Mouse (Mus musculus): ENCODE data around the gene Thrb. TPM values are rescaled to one million over a fixed set of nuclear protein-coding genes. Genes with fewer than 3 reads are reported as not detected.

Thrb gene
- polyA plus RNA-seq, 1 experiment, result 0.13 TPM

DNA sequence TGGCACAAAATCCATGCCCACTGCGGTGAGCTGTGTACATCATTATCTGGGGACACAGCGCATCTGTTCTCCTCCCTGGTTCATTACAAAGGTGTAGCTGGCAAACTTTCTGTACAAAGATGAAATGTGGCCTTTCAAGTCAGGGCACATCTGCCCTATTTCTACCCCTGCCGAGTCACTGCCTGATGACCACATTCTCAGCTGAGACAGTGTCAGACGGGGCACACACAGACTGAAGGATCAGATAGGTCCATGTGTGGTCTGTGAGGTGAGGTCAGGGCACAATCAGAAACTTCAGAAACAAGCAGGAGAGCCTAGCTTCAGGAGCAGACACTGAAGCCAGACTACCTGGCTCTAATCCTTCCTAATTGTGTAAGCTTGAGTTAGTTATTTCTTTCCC is 360.1 kb downstream of the Thrb start:
- H3K4me1 ChIP-seq (ENCODE audit: control insufficient read depth, insufficient read depth, low read length), result no peaks in the 10 kb centered on the region
- H3K27ac ChIP-seq (ENCODE audit: insufficient read depth, low read length), result no peak overlapping the region
- H3K4me3 ChIP-seq (ENCODE audit: low read depth, low read length), result no peak overlapping the region

DNA sequence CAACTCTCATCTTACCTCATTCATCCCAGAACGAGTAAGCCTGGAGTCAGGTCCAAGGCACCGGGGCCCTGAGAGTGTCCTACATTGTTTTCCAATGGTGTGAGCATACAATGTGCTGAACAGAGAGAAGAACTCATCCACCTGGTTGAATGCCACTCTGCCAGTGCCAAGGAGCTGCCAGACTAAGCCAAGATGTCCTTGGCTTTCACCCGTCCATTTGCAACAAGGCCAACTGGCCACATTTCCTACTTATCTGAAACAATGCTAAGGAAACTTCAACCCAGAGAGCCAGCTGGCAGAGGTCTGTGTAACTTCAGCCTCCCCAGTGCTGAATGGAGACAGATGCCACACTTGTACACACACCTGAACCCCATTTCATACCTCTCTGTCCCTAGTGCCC is 360.6 kb downstream of the Thrb start:
- no peak for TF ChIP-seq EP300 (IDR thresholded peaks at IDR 0.05; ENCODE audit: insufficient read depth, low read depth, low read length)
- TF ChIP-seq CTCF (IDR thresholded peaks at IDR 0.05; ENCODE audit: low read depth, low read length), result no peak
- TF ChIP-seq POLR2A (IDR thresholded peaks at IDR 0.05; ENCODE audit: insufficient read depth, low read length), result no peak
- no peaks in the 10 kb centered on the region for H3K4me1 ChIP-seq (ENCODE audit: control insufficient read depth, insufficient read depth, low read length)
- H3K27me3 ChIP-seq (ENCODE audit: control insufficient read depth, insufficient read depth, low read length, poor library complexity, severe bottlenecking), result no peaks in the 10 kb centered on the region
- no peaks in the 10 kb centered on the region for H3K9me3 ChIP-seq (replicated peaks; ENCODE audit: control insufficient read depth, insufficient read depth, low read length, poor library complexity, severe bottlenecking)
- H3K9ac ChIP-seq (ENCODE audit: low read depth, poor library complexity, severe bottlenecking), result no peak overlapping the region
- H3K36me3 ChIP-seq (ENCODE audit: control insufficient read depth, insufficient read depth, low read length, poor library complexity, severe bottlenecking), result no peaks in the 10 kb centered on the region
- no peak overlapping the region for H3K27ac ChIP-seq (ENCODE audit: insufficient read depth, low read length)
- H3K4me3 ChIP-seq (ENCODE audit: low read depth, low read length), result no peak overlapping the region

More for the DNA sequence above, 360.1 kb downstream of the Thrb start:
- H3K27me3 ChIP-seq (ENCODE audit: control insufficient read depth, insufficient read depth, low read length, poor library complexity, severe bottlenecking), result no peaks in the 10 kb centered on the region
- no peaks in the 10 kb centered on the region for H3K36me3 ChIP-seq (ENCODE audit: control insufficient read depth, insufficient read depth, low read length, poor library complexity, severe bottlenecking)
- no peak overlapping the region for H3K9ac ChIP-seq (ENCODE audit: low read depth, poor library complexity, severe bottlenecking)
- TF ChIP-seq POLR2A (IDR thresholded peaks at IDR 0.05; ENCODE audit: insufficient read depth, low read length), result no peak
- TF ChIP-seq EP300 (IDR thresholded peaks at IDR 0.05; ENCODE audit: insufficient read depth, low read depth, low read length), result no peak
- TF ChIP-seq CTCF (IDR thresholded peaks at IDR 0.05; ENCODE audit: low read depth, low read length), result no peak
- no peaks in the 10 kb centered on the region for H3K9me3 ChIP-seq (replicated peaks; ENCODE audit: control insufficient read depth, insufficient read depth, low read length, poor library complexity, severe bottlenecking)

DNA sequence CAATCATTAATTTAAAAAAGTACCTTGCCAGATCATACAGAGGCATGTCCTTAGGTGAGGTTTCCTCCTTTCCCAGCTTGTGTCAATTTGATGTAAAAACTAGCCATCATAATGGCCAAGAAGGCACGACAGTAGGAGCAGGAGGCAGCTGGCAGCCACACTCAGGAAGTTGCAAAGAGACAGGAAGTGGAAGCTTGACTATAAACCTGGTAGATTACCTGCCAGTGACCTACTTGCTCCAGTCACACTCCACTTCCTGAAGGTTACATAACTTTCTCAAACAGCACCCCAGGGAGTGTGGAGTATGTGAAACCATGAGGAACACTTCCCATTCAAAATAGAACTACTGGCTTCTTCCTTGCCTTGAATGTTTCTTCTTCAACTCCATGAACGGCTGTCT is 361.7 kb downstream of the Thrb start:
- Histone ChIP-seq H3K36me3 (ENCODE audit: control insufficient read depth, insufficient read depth, low read length, poor library complexity, severe bottlenecking) (no peaks in the 10 kb centered on the region), H3K9me3 (replicated peaks; ENCODE audit: control insufficient read depth, insufficient read depth, low read length, poor library complexity, severe bottlenecking) (no peaks in the 10 kb centered on the region), H3K27me3 (ENCODE audit: control insufficient read depth, insufficient read depth, low read length, poor library complexity, severe bottlenecking) (no peaks in the 10 kb centered on the region), H3K9ac (ENCODE audit: low read depth, poor library complexity, severe bottlenecking) (no peak overlapping the region), H3K4me3 (ENCODE audit: low read depth, low read length) (no peak overlapping the region), H3K27ac (ENCODE audit: insufficient read depth, low read length) (no peak overlapping the region), H3K4me1 (ENCODE audit: control insufficient read depth, insufficient read depth, low read length) (no peaks in the 10 kb centered on the region)
- TF ChIP-seq CTCF (IDR thresholded peaks at IDR 0.05; ENCODE audit: low read depth, low read length), result no peak
- TF ChIP-seq POLR2A (IDR thresholded peaks at IDR 0.05; ENCODE audit: insufficient read depth, low read length), result no peak
- no peak for TF ChIP-seq EP300 (IDR thresholded peaks at IDR 0.05; ENCODE audit: insufficient read depth, low read depth, low read length)

DNA sequence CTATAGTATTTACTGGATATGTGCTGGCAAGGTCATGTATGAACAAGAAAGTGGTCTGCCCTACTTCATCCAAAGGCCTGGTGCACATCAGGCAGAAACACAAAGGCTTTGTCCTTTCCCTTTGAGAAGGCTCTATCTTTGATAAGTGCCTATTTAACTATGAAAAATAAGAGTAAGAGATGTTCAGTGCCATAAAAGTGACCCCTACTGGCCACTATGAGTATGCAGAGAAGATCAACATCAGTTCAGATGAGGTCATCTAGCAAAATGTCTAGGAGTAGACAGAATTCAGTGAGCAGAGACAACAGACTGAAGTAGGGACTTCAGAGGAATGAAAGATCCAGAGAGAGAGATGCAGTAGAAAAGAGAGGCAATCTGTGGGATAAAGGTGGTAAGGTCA is 362.3 kb downstream of the Thrb start:
- Histone ChIP-seq H3K4me1 (ENCODE audit: control insufficient read depth, insufficient read depth, low read length) (no peaks in the 10 kb centered on the region), H3K27ac (ENCODE audit: insufficient read depth, low read length) (no peak overlapping the region), H3K9me3 (replicated peaks; ENCODE audit: control insufficient read depth, insufficient read depth, low read length, poor library complexity, severe bottlenecking) (no peaks in the 10 kb centered on the region), H3K9ac (ENCODE audit: low read depth, poor library complexity, severe bottlenecking) (no peak overlapping the region), H3K36me3 (ENCODE audit: control insufficient read depth, insufficient read depth, low read length, poor library complexity, severe bottlenecking) (no peaks in the 10 kb centered on the region), H3K4me3 (ENCODE audit: low read depth, low read length) (no peak overlapping the region), H3K27me3 (ENCODE audit: control insufficient read depth, insufficient read depth, low read length, poor library complexity, severe bottlenecking) (no peaks in the 10 kb centered on the region)
- TF ChIP-seq CTCF (IDR thresholded peaks at IDR 0.05; ENCODE audit: low read depth, low read length) (no peak), POLR2A (IDR thresholded peaks at IDR 0.05; ENCODE audit: insufficient read depth, low read length) (no peak), EP300 (IDR thresholded peaks at IDR 0.05; ENCODE audit: insufficient read depth, low read depth, low read length) (no peak)

DNA sequence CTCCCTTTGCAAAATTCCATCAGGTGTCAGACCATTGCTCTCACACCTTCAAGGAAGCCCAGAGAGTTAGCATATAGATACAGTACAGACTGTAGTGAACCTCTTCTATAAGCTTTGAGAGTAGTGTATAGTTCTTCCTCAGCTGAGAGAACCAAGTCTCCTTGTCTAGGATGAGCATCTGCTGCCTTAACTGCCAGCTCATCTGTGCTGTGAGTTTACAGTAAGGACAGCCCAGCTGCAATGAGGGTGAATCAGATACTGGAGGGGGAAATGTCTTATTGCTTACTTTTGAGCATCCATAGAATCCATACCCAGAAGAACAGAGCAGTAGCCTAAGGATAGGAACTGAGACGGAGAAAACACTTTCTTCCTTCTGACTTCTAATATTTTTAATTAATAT is 367.8 kb downstream of the Thrb start:
- Histone ChIP-seq H3K4me1 (ENCODE audit: control insufficient read depth, insufficient read depth, low read length) (no peaks in the 10 kb centered on the region), H3K27ac (ENCODE audit: insufficient read depth, low read length) (no peak overlapping the region), H3K36me3 (ENCODE audit: control insufficient read depth, insufficient read depth, low read length, poor library complexity, severe bottlenecking) (no peaks in the 10 kb centered on the region), H3K9ac (ENCODE audit: low read depth, poor library complexity, severe bottlenecking) (no peak overlapping the region), H3K4me3 (ENCODE audit: low read depth, low read length) (no peak overlapping the region), H3K9me3 (replicated peaks; ENCODE audit: control insufficient read depth, insufficient read depth, low read length, poor library complexity, severe bottlenecking) (no peaks in the 10 kb centered on the region), H3K27me3 (ENCODE audit: control insufficient read depth, insufficient read depth, low read length, poor library complexity, severe bottlenecking) (no peaks in the 10 kb centered on the region)
- no peak for TF ChIP-seq CTCF (IDR thresholded peaks at IDR 0.05; ENCODE audit: low read depth, low read length)
- no peak for TF ChIP-seq POLR2A (IDR thresholded peaks at IDR 0.05; ENCODE audit: insufficient read depth, low read length)
- no peak for TF ChIP-seq EP300 (IDR thresholded peaks at IDR 0.05; ENCODE audit: insufficient read depth, low read depth, low read length)

DNA sequence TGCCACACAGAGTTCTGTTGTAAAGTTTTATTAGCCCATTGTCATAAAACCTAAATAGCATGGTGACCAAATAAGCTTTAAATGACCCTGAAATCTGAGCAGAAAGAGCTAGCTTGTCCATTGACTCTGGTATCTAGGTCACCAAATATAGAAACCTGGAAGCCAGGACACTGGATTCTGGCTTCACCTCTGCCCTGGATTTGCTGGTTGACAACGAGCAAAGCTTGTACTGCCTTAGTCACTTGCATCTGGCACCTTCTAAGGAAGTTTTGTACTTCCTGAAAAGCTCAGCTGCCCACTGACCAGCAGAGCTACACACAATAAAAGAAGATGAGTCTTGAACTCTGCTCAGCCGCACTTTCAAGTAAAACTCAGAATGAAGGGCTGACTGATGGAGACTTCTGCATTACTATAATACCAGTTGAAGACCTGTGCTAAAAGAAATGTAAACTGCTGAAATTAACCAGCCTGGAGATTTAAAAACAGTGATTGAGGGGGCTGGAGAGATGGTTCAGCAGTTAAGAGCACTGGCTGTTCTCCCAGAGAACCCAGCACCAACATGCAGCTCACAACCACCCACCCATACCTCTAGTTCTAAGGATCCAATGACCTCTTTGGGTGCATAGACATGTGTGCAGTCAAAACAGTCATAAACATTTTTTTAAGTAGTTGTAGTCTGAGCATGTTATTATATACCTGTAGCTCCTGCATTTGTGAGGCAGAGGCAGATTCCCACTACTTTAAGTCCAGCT is 369.3 kb downstream of the Thrb start:
- Histone ChIP-seq H3K9ac (ENCODE audit: low read depth, poor library complexity, severe bottlenecking) (no peak overlapping the region), H3K9me3 (replicated peaks; ENCODE audit: control insufficient read depth, insufficient read depth, low read length, poor library complexity, severe bottlenecking) (no peaks in the 10 kb centered on the region), H3K36me3 (ENCODE audit: control insufficient read depth, insufficient read depth, low read length, poor library complexity, severe bottlenecking) (no peaks in the 10 kb centered on the region), H3K4me3 (ENCODE audit: low read depth, low read length) (no peak overlapping the region), H3K4me1 (ENCODE audit: control insufficient read depth, insufficient read depth, low read length) (no peaks in the 10 kb centered on the region), H3K27ac (ENCODE audit: insufficient read depth, low read length) (no peak overlapping the region), H3K27me3 (ENCODE audit: control insufficient read depth, insufficient read depth, low read length, poor library complexity, severe bottlenecking) (no peaks in the 10 kb centered on the region)
- TF ChIP-seq CTCF (IDR thresholded peaks at IDR 0.05; ENCODE audit: low read depth, low read length) (no peak), EP300 (IDR thresholded peaks at IDR 0.05; ENCODE audit: insufficient read depth, low read depth, low read length) (no peak), POLR2A (IDR thresholded peaks at IDR 0.05; ENCODE audit: insufficient read depth, low read length) (no peak)
